Mouse (Mus musculus) kidney, adult 18-20 months (tissue): Measurements from ENCODE around the gene Rabgef1.
"Not testable (repeated sequence)": the region's sequence is repeated elsewhere in the genome, so short reads cannot be mapped to it uniquely, and the experiment has no call there.

Experiments used
- DNase-seq: peaks from one replicate; pipeline ENCODE4 v3.0.0; 2021

Gene Rabgef1

DNA sequence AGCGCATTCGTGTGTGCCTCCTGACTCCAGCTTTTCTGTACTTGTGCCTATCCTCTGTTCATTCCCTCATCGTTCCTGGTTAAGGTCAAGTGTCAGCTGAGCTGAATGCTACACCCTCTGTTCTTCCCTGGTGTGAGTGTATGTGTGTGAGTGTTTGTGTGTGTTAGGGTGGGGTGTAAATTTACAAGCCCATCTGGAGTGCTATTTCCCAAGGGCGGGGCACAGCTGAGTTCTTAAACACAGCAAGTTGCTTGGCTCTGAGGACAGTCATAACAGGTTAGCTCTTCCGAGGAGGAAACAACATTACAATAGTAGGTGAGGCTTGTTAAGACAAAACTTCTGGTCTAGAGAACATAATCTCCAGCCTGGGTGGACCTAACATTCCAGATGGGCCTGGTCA lies 46.7 kb downstream of the Rabgef1 start:
- no peak for DNase-seq

DNA sequence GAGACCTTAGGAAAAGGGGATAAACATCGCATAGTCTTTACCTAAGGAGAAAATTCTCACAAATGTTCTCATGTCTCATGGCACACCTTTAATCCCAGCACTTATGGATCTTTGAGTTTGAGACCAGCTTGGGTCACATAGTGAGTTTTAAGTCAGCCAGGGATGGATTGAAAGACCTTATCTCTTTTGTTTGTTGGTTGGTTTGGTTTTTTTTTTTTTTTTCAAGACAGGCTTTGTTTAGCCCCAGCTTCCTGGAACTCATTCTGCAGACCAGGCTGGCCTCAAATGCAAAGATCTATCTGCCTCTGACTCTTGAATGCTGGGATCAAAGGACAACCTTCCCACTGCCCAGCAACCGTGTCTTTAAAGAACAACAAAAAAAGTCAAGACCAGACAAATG lies 49.7 kb downstream of the Rabgef1 start:
- DNase-seq, result no peak

DNA sequence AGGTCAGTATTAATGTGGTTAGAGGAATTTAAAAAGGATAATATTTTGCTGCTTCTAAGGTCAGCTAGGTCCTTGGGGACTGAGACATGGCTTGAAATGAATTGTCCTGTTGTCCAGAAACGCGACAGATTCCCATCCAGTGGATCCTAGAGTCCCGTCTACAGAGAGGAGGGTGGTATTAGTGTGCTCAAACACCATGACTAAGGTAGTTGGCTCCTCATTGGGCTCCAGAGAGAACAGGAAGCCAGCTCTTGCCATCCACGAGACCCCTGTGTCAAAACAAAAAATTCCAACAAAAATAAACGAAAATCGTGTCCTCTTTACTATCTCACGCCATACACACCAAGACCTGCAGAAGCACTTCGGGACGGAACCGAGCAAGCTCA lies 50.2 kb downstream of the Rabgef1 start:
- no peak for DNase-seq

DNA sequence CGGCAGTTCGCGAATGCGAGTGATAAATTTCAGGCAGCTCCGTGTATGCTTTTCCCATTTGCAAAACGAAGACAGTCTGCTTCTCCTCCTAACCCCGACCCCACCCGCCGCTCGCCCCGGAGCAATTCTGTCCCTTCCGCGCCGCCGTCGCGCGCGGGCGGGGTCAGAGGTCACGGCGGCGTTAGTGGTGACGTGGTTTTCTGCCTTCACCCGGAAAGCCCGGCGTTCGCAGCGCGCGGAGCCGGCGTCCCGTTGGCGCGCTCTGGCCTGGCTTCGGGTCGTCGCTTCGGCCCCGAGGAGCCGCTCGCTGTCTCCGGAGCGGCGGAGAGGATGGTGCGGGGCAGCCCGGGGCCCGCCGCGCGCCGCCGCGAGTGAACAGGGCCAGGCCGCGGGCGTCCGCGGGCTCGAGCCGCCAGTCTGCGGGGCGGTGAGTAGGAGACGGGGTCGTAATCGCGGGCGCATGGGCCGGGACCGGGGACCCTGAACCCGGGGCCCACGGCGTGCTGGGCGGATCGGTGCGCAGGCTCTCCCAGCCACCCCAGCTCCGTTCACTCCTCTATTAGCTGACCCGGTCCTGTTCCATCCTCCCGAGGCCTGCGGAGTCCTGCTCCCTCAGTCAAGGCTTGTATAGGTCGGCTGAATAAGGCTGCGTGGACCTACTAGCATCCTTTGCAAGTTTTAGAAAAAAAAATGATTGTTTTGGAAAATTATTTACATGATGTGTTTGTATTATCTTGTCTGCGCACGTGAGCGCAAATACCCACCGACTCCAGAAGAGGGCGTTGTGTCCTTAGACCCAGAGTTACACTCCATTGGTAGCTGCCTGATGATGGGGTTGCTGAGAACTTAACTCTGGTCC lies 50.8 kb downstream of the Rabgef1 start:
- DNase-seq, result peak; percentile 96

DNA sequence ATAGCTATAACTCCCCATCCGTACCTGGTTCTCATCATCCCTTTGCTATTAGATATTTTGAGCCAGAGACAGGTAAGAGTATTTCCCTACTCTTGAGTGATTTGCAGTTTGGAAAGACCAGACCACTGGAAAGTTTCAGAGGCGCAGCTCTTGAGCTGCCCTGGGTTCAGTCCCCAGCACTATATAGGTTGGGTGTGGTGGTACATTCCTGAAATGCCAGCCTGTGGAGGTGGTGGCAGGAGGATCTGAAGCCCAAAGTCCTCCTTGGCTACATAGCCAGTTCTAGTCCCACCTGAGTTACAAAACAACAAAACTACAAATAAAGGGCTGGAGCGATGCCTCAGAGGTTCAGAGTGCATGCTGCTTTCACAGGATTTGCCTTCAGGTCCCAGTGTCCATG lies 55.2 kb downstream of the Rabgef1 start:
- no peak for DNase-seq

DNA sequence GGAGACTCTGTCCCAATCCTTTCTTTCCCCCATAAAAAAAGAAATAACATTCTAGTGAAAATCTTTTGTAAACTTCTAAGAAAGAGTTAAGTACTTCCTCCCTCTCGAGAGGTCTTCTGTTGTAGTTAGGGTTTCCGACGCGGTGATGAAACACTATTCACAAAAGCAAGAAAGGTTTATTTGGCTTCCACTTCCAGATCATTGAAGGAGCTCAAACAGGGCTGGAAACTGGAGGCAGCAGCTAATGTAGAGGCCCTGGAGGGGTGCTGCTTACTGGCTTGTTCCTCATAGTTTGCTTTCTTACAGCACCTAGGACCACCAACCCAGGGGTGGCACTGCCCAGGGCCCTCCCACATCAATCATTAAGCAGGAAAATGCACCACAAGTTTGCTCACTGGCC lies 56.5 kb downstream of the Rabgef1 start:
- no peak for DNase-seq

DNA sequence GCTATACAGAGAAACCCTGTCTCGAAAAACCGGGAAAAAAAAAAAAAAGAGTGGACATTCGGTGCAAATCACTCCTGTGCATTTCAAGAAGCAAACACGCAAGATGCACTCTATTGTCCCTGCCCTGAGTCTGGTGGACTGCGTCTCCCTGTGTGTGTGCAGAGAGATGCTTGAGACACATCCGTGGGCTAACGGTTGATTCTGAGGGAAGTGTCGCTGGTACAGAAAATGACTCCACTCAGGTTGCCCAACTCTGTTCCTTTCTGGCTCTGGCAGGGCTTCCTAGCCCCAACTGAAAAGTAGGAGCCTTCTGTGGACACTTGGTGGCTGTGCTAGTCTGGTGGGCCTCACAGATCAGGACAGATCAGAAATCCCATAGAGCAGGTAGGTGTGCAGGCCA lies 64.7 kb downstream of the Rabgef1 start:
- no peak for DNase-seq

DNA sequence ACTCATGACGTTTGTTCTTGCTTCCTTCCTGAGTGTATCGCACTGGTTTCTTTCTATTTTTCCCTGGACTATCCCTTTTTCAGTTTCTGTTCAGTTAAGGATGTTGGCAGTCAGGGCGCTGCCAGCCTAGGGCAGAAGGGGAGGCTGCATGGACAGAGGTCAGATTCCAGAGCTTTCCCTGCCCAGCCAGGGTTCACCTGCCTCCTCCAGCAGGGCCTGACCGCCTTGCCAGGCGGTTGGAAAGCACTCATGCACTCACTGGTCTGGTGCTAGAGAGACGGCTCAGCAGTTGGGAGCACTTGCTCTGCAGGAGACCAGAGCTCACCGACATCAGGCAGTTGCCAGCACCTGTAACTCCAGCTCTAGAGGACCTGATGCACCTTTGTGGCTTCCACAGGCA lies 67.6 kb downstream of the Rabgef1 start:
- DNase-seq, result peak; percentile 57

DNA sequence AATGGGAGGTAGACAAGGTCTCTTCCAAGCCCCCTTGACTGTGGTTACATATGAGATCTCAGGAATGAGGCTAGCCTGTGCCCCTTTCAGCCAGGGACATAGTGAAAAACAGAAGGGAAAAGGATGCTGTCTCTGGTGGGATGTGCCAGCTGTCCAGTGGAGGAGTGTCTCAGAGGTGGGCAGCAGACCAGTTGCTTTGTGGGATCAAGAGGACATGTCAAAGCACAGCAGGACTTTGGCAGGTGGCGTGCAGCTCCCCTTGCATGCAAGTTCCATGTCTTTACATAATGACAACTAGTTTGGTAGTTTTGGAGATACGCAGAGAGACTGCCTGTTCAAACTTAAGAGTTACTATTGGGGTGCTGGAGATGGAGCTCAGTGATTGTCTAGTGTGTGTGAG lies 68.3 kb downstream of the Rabgef1 start:
- DNase-seq, result no peak

DNA sequence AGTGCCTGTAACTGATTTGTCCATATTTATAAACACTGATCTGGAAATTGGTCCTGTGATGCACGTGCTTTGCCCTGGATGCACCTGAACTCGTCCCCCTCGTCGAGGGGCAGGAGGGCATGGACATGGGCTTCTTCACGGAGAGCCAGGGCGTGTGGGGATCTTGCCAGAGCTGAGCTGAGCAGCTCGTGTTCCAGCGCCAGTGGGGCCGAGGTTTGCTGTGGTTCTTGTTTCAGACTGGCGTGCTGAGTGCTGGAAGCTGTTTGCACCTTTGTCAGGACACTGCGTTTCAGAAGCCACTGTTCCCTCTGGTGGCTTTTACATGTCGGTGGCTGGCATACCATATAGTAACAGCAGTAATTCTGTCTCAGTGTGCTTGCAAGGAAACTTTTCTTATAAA lies 69.8 kb downstream of the Rabgef1 start:
- DNase-seq, result no peak

DNA sequence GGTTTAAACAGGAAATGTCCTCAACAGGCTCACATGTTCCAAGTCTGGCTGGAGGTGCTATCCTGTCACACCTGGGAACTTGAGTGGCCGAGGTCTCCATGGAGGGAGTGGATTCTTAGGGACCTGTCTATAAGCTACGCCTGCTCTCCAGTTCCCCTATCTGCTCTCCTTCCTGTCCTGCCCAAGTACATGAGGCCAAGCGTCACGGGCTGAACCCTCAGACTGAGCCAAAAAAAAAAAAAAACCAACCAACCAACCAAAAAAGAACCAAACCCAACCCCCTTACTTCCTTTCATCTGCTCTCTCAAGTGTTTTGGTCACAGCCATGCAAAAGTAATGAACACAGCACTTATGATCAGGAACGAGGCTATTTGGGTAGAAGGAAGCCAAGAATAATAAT lies 76.2 kb downstream of the Rabgef1 start:
- DNase-seq, result no peak

DNA sequence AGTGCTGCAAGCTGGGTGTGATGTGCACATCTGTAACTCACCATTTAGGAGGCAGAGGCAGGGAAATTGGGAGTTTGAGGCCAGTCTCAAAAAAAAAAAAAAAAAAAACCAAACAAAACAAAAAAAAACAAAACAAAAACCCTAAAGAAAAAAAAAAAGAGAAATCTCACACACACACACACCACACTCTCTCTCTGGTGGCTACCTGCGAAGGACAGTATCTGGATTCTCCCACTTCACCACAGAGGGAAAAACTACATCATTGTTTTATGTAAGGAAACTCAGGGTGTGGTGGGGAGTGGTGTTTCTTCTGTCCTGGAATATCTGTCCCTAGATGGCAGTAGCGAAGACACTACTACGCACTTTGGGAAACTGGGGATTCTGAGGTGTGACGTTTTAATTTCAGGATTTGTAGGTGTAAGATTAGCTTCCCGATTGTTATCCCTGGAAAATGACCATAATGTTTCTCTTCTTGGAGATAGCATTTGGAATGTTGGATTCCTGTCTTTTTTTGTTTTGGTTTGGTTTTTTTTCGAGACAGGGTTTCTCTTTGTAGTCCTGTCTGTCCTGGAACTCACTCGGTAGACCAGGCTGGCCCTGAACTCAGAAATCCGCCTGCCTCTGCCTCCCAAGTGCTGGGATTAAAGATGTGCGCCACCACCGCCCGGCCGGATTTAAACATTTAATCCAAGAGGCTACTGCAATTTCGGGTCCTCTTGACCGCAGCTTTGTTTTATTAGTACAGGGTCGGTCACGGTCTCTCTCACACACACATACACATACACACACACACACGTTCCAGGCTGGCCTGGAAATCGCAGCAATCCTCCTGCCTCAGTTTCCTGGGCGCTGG lies 82.8 kb downstream of the Rabgef1 start:
- DNase-seq, result no peak

DNA sequence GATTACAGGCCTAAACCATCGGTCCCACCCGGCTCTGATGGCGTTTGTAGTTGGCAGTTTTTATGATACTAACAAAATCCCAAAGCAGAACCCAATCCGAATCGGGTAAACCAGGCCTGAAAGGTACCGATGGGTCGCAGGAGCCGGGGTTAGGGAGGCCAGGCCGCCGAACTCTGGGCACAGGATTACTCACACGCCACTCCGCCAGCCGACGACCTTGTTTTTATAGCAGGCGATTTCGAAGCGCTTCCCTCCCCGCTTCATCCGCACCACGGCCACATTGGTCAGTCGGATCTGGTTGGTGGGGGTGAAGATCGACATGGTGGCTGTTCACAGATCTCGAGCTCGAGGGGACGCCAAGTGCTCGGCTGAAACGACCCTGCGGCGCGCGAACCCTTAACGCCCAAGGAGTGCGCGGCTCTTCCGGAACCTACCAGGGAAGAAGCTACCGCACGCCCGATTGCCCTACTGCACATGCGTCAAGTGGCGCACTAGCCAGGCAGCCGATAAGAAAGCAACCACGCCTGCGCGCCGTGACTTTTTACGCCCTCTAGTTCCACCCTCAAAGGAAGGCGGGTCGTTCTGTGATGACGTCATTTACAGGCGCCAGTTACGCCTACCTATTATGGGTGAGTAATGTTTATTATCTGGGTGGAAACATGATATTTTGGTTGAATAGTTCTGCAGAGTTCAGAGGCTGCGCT lies 83.6 kb downstream of the Rabgef1 start, which contains the start of the genes Sbds and Tyw1:
Gene Sbds (minus strand): TSS at position 514 of the 704 bp plus-strand sequence.
Gene Tyw1 (plus strand): TSS at position 603 of the 704 bp plus-strand sequence.
- DNase-seq, result peak; percentile 97

DNA sequence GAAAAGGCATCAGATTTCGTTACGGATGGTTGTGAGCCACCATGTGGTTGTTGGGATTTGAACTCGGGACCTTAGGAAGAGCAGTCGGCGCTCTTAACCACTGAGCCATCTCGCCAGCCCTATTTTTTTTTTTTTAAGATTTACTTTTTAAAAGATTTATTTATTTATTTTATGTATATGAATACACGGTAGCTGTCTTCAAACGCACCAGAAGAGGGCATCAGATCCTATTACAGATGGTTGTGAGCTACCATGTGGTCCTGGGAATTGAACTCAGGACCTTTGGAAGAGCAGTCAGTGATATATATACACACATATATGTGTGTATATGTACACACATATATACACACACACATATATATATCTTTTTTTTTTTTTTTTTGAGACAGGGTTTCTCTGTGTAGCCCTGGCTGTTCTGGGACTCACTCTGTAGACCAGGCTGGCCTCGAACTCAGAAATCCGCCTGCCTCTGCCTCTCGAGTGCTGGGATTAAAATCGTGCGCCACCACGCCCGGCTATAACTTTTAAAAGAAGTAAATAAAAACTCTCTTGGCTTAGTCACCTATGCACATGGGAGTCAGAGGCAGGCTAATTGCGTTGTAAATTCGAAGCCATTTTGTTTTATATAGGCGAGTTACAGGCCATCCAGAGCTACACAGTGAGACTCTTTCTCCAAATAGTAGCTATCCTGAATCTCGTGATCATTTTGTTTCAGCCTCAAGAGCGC lies 84.4 kb downstream of the Rabgef1 start:
- DNase-seq, result not testable (repeated sequence)

DNA sequence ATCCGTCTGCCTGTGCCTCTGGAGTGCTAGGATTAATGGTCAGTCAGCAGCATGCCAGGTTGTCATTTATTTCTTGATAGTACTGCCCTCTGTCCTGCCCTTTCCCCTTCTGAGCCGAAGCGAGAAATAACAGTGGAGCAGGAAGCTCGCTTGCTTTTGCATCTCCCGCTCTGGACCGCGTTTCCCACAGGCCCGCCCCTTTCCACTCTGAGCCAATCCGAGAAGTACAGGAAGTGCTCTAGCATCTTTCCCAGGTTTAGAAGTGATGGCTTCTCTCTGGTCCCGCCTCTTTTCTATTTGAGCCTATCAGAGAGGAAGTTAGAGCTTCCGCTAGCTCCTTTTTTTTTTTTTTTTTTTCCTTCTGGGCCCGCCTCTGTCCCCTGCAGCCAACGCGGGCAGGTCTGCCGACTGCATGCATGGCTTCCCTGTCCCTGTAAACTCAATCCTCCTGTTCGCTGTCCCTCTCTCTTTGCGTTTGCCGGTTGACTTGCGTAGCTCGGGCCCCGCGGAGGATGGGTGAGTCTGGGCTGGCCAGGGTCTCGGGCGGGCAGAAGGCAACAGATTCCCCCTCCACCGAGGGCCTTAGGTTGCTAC lies 85.2 kb downstream of the Rabgef1 start:
- peak; percentile 94 for DNase-seq

DNA sequence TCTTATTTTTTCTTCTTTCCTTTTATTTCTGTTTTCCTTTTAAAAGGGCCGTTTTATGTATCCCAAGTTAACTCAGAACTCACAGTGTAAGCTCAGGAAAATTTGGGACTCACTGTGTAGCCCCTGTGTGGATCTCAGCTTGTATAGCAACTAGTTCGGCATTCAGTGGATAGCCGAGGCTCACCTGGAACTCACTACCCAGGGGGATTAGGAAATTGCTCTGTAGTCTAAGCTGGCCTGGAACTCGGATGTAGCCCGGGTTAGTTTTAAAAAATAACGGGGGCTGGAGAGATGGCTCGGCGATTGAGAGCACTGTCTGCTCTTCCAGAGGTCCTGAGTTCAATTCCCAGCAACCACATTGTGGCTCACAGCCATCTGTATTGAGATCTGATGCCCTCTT lies 85.7 kb downstream of the Rabgef1 start:
- no peak for DNase-seq

DNA sequence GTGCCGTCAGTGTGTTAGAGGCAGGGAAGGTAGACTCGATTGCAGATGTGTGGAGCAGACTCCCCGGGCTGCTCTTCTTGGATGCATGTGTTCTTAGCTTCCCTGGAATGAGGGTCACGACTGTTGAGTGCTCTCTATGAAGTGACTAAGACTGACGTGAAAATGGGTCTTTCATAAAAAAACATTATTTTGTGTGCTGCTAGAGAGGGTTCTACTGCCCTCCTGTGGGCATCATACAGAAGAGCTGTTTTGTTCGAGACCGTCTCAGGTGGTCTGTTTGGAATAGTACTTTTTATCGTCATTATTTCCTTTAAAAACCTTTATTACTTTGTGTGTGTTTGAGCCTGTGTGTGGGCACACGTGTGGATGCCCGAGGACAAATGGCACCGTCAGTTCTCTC lies 91.9 kb downstream of the Rabgef1 start:
- DNase-seq, result no peak
